Mouse (Mus musculus) limb, embryonic 10.5 days (tissue): ENCODE data around the gene Abhd5. TPM values are rescaled to one million over a fixed set of nuclear protein-coding genes. Genes with fewer than 3 reads are reported as not detected.

ENCODE experiments used
- DNase-seq: peaks from one replicate; pipeline ENCODE4 v3.0.0-alpha.2; 2017; ENCODE audit warnings: low spot score
- H3K27ac ChIP-seq: fragments of 300-500 bp; sonication (generic); 2 replicates; pipeline ENCODE4 v1.5.1; 2016; ENCODE audit warnings: mild to moderate bottlenecking
- H3K27me3 ChIP-seq: fragments of 300-500 bp; sonication (generic); 2 replicates; pipeline ENCODE4 v1.6.1; 2016; ENCODE audit warnings: low read depth, mild to moderate bottlenecking; ENCODE audit not compliant: poor library complexity, severe bottlenecking
- H3K36me3 ChIP-seq: fragments of 300-500 bp; sonication (generic); 2 replicates; pipeline ENCODE4 v1.6.1; 2016; ENCODE audit warnings: mild to moderate bottlenecking, moderate library complexity
- H3K4me1 ChIP-seq: fragments of 300-500 bp; sonication (generic); 2 replicates; pipeline ENCODE4 v1.6.1; 2016
- H3K4me3 ChIP-seq: fragments of 300-500 bp; sonication (generic); 2 replicates; pipeline ENCODE4 v1.5.1; 2016; ENCODE audit warnings: mild to moderate bottlenecking, moderate library complexity
- H3K9me3 ChIP-seq: fragments of 300-500 bp; sonication (generic); replicated peaks from 2 replicates; pipeline ENCODE4 v1.6.1; 2016; ENCODE audit warnings: mild to moderate bottlenecking
- WGBS: fragments of 180-500 bp; shearing (Covaris S2); methylation state at CpG from one replicate; pipeline ENCODE4 v1.1.7; 2016; 5-methylcytosine and 5-hydroxymethylcytosine counted together
- polyA plus RNA-seq: library from polyadenylated mRNA; unstranded; fragments of >200 nt; fragmentation: Nextera tagmentation; extraction: Ambion mirVana; gene quantifications from 2 replicates; pipeline ENCODE4 v1.2.1, GENCODE M21; 2016

Gene Abhd5
- polyA plus RNA-seq, 1 experiment from 2014 or later, result 20.3 TPM

- 67% methylated on average over 6 of the region's 6 CpGs for WGBS
- DNase-seq, result no peak
- Histone ChIP-seq H3K36me3 (no peaks in the 10 kb centered on the region), H3K27ac (no peak overlapping the region), H3K9me3 (no peaks in the 10 kb centered on the region), H3K4me1 (peaks cover 4% of the 10 kb centered on the region; the same call in 1 of the 2 replicates), H3K27me3 (peaks cover 8% of the 10 kb centered on the region; the same call in 1 of the 2 replicates), H3K4me3 (no peak overlapping the region)
Measured at GRCm38 (mm10) chr9:122423146-122423545, 71.7 kb downstream of the Abhd5 start.

DNA sequence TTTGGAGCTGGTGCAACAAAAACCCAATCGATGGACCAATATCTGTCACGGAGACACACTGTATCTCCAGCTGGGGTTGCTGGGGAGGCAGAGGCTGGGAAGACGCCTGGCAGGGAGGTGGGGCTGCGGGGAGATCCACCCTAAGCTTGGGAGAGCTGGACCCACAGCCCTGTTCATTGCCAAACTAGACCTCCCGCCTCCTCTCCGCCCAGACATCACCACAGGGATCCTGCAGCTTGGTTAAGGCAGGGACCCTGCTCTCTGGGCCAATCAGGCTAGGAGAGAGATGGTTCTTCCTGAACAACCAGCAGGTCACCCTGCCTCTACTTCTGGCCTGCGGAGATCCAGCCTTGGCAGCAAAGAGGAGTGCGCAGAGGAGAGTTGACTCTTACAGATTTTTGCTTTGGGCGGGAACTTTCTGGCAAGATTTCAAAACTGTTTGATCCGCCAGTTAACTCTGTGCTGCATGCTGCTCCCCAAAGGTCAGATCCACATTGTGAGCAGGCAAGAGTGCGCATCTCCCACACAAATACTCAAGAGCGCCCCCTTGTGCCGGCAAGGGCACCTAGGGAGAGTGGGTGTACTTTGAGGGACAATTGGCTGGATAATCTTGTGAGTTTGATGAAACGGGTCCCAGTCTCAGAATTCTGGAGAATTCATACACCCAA is 73.7 kb downstream of the Abhd5 start:
- Histone ChIP-seq H3K27ac (no peak overlapping the region), H3K36me3 (no peaks in the 10 kb centered on the region), H3K9me3 (no peaks in the 10 kb centered on the region), H3K4me3 (no peak overlapping the region), H3K4me1 (peaks cover 13% of the 10 kb centered on the region), H3K27me3 (peaks cover 3% of the 10 kb centered on the region; the same call in 1 of the 2 replicates)
- peak; percentile 46 for DNase-seq
- WGBS, result 40% methylated on average over 14 of the region's 14 CpGs

DNA sequence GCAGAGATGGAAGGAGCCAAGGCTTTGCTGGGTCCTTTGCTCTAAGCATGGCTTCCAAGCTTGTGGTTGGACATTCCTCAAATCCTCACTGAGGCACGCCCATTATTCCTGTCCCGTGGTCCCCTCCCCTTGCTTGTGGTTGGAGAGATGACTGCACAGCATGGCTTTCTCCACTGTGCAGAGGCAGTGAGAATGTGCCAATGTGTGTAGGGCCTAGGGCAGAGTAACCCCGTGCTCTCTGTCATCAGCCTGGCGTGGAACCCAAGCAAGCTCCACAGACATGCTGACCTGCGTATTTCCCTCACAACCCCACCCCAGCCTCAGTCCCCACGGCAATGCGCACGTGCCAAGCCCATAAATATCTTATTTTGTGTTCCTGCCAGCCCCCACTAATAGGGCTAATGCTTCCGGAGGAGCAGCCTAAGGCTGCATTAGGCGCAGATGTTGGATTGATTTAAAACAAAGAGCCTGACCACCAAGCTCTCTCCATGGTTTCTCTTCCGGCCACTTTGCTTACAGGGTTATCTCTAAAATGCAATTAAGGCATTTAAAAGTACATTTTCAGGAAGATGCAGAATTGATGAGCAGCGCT is 77.7 kb downstream of the Abhd5 start:
- Histone ChIP-seq H3K4me3 (no peak overlapping the region), H3K4me1 (peaks cover 13% of the 10 kb centered on the region), H3K36me3 (no peaks in the 10 kb centered on the region), H3K9me3 (no peaks in the 10 kb centered on the region), H3K27ac (no peak overlapping the region), H3K27me3 (no peaks in the 10 kb centered on the region)
- no peak for DNase-seq
- WGBS, result 84% methylated on average over 12 of the region's 12 CpGs

- no peak overlapping the region for H3K27ac ChIP-seq
- H3K9me3 ChIP-seq, result no peaks in the 10 kb centered on the region
- H3K36me3 ChIP-seq, result no peaks in the 10 kb centered on the region
- no peak overlapping the region for H3K4me3 ChIP-seq
- no peaks in the 10 kb centered on the region for H3K27me3 ChIP-seq
- DNase-seq, result no peak
- peaks cover 13% of the 10 kb centered on the region for H3K4me1 ChIP-seq
- 69% methylated on average over 1 of the region's 1 CpGs for WGBS
Measured at GRCm38 (mm10) chr9:122429685-122430084, 78.3 kb downstream of the Abhd5 start.

Other genes with a start within 250 kb of the Abhd5 start
- 26.6 and 41.1 TPM in 2 replicates for gene Snrk, start 234.3 kb upstream of the Abhd5 start, polyA plus RNA-seq
- 18.0 and 26.2 TPM in 2 replicates for gene Ano10, start 57.2 kb upstream of the Abhd5 start, polyA plus RNA-seq